Mouse (Mus musculus) olfactory bulb, adult 2 months (tissue): ENCODE measurements around the gene Lgals2.

Experiments
- CTCF ChIP-seq: fragments of 200-500 bp; IDR thresholded peaks from 2 replicates; pipeline ENCODE4 v1.5.1; 2012; ENCODE audit warnings: low read depth, mild to moderate bottlenecking, low read length, moderate library complexity; ENCODE audit not compliant: insufficient read depth
- POLR2A ChIP-seq: fragments of 200-500 bp; IDR thresholded peaks from 2 replicates; pipeline ENCODE4 v1.6.1; 2012; ENCODE audit warnings: mild to moderate bottlenecking, low read depth, low read length, moderate library complexity; ENCODE audit not compliant: insufficient read depth

DNA sequence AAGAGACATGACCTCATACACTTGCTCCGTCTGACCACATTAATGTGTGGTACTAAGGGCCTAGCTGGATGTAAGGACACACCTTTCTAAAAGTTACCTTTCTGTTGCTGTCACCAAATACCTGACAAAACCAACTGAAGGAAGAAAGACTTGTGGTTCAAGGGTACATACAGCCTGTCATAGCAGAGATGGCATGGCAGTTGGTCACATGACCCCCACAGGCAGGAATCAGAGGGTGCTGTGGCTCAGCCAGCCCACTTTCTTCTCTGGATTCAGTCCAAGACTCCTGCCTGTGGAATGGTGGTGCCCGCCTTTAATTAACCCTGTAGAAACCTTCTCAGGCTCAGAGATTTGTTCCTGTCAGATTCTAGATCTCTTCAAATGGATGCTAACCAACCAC, 7.8 kb upstream of the Lgals2 start:
- no peak for TF ChIP-seq POLR2A
- TF ChIP-seq CTCF, result no peak
